Comparison of ENCODE assay signal across 7 mouse cellular contexts in the genomic region with DNA sequence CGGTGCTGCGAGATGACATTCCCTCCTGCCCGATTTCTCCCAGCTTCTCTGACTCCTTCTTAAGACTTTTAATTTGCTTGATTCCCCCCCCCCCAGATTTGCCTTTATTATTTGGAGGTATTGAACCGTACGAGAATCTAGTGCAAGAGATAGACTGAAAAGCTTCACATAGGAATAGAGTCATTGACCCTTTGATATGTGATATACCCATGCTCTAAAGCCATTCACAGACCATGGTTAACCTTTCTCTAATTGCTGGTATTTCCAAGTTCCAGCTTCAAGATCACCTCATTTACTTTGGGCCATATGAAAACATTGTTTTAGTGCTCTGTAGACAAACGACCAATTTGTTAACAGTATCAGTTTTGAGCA. TPM values are rescaled to one million over a fixed set of nuclear protein-coding genes. Genes with fewer than 3 reads are reported as not detected.
DNase-seq lines count a peak whose midpoint lies in the region; ATAC-seq and TF ChIP-seq lines count a peak whose summit lies in the region.

No protein-coding gene starts in this region.

- no peak for TF ChIP-seq CTCF in stomach, postnatal 0 days (IDR thresholded peaks at IDR 0.05; ENCODE audit: low read depth)

- H3K9ac ChIP-seq in neural tube, embryonic 11.5 days (ENCODE audit: low read length): peak overlapping the region; percentile 74
- H3K9ac ChIP-seq in forebrain, embryonic 15.5 days (replicated peaks): peak overlapping the region; percentile 82
- H3K9ac ChIP-seq in liver, embryonic 12.5 days: peak overlapping the region; percentile 77
- H3K9ac ChIP-seq in stomach, postnatal 0 days (ENCODE audit: low read length): peak overlapping the region; percentile 71

- 8% methylated on average over 6 of the region's 6 CpGs for WGBS in neural tube, embryonic 11.5 days
- 6% methylated on average over 6 of the region's 6 CpGs for WGBS in forebrain, embryonic 15.5 days
- 5% methylated on average over 6 of the region's 6 CpGs for WGBS in liver, embryonic 12.5 days (ENCODE audit: insufficient replicate concordance)
- WGBS in stomach, postnatal 0 days: 4% methylated on average over 6 of the region's 6 CpGs

- no peaks in the 10 kb centered on the region for H3K9me3 ChIP-seq in neural tube, embryonic 11.5 days (ENCODE audit: control insufficient read depth, low read length)
- H3K9me3 ChIP-seq in forebrain, embryonic 15.5 days: no peaks in the 10 kb centered on the region
- H3K9me3 ChIP-seq in liver, embryonic 12.5 days (replicated peaks): no peaks in the 10 kb centered on the region
- no peaks in the 10 kb centered on the region for H3K9me3 ChIP-seq in stomach, postnatal 0 days (ENCODE audit: control insufficient read depth, low read length)

- peak overlapping the region; percentile 61 for H3K4me2 ChIP-seq in neural tube, embryonic 11.5 days (ENCODE audit: low read depth)
- peak overlapping the region; percentile 68 for H3K4me2 ChIP-seq in forebrain, embryonic 15.5 days (replicated peaks)
- H3K4me2 ChIP-seq in liver, embryonic 12.5 days: peak overlapping the region; percentile 82
- H3K4me2 ChIP-seq in stomach, postnatal 0 days (replicated peaks; ENCODE audit: low read depth): peak overlapping the region; percentile 71

- no peak for DNase-seq in neural tube, embryonic 11.5 days (ENCODE audit: low spot score)
- no peak for DNase-seq in neural tube, embryonic 10.5 days (ENCODE audit: extremely low spot score, low spot score)
- DNase-seq in stomach, postnatal 0 days (ENCODE audit: low spot score): no peak
- no peak for DNase-seq in left cerebral cortex, adult 8-10 months (ENCODE audit: low spot score in 2 of 2)
- DNase-seq in natural killer cell, adult 2 months (ENCODE audit: low spot score in 2 of 2): no peak

- H3K36me3 ChIP-seq in neural tube, embryonic 11.5 days (ENCODE audit: control insufficient read depth, insufficient read depth, low read length): no peaks in the 10 kb centered on the region
- no peaks in the 10 kb centered on the region for H3K36me3 ChIP-seq in forebrain, embryonic 15.5 days
- H3K36me3 ChIP-seq in liver, embryonic 12.5 days: no peaks in the 10 kb centered on the region; the same call in 1 of the 2 replicates
- H3K36me3 ChIP-seq in stomach, postnatal 0 days (ENCODE audit: control insufficient read depth, insufficient read depth, low read length): 0 out of 2 replicates have a peak, but pooled peaks cover 2% of the 10 kb centered on the region

- ATAC-seq in neural tube, embryonic 11.5 days (ENCODE audit: insufficient read depth, low FRiP score, low TSS enrichment): peak; percentile 45
- ATAC-seq in forebrain, embryonic 15.5 days (replicated peaks): peak; percentile 41
- no peak; the same call in 1 of the 2 replicates for ATAC-seq in liver, embryonic 12.5 days
- ATAC-seq in stomach, postnatal 0 days (ENCODE audit: low FRiP score, low TSS enrichment): no peak

- no peak overlapping the region for H3K27ac ChIP-seq in neural tube, embryonic 11.5 days (ENCODE audit: low read depth, low read length)
- peak overlapping the region; percentile 89 for H3K27ac ChIP-seq in forebrain, embryonic 15.5 days (replicated peaks)
- H3K27ac ChIP-seq in liver, embryonic 12.5 days: peak overlapping the region; percentile 76
- peak overlapping the region; percentile 86 for H3K27ac ChIP-seq in stomach, postnatal 0 days (replicated peaks)

- H3K4me1 ChIP-seq in neural tube, embryonic 11.5 days (ENCODE audit: control insufficient read depth, insufficient read depth, low read length): peaks cover 3% of the 10 kb centered on the region; the same call in 1 of the 2 replicates
- H3K4me1 ChIP-seq in forebrain, embryonic 15.5 days: peaks cover 9% of the 10 kb centered on the region
- H3K4me1 ChIP-seq in liver, embryonic 12.5 days: peaks cover 17% of the 10 kb centered on the region
- 0 out of 2 replicates have a peak, but pooled peaks cover 2% of the 10 kb centered on the region for H3K4me1 ChIP-seq in stomach, postnatal 0 days (replicated peaks; ENCODE audit: control insufficient read depth, insufficient read depth)

- peak overlapping the region; percentile 71 for H3K4me3 ChIP-seq in neural tube, embryonic 11.5 days (ENCODE audit: low read depth, low read length)
- peak overlapping the region; percentile 85 for H3K4me3 ChIP-seq in forebrain, embryonic 15.5 days
- peak overlapping the region; percentile 72 for H3K4me3 ChIP-seq in liver, embryonic 12.5 days
- peak overlapping the region; percentile 68 for H3K4me3 ChIP-seq in stomach, postnatal 0 days (ENCODE audit: low read depth, low read length)

- no peaks in the 10 kb centered on the region for H3K27me3 ChIP-seq in neural tube, embryonic 11.5 days (ENCODE audit: control insufficient read depth, insufficient read depth, low read length)
- H3K27me3 ChIP-seq in forebrain, embryonic 15.5 days: no peaks in the 10 kb centered on the region
- no peaks in the 10 kb centered on the region for H3K27me3 ChIP-seq in liver, embryonic 12.5 days (replicated peaks)
- H3K27me3 ChIP-seq in stomach, postnatal 0 days (ENCODE audit: control insufficient read depth, insufficient read depth, low read length): no peaks in the 10 kb centered on the region

- TF ChIP-seq EP300 in stomach, postnatal 0 days (optimal IDR thresholded peaks at IDR 0.05): no peak

RNA-seq across cellular contexts. Expression of a gene that starts 0.5 kb away (rescaled TPM):
- polyA plus RNA-seq in neural tube, embryonic 11.5 days (2014; fragmentation: Nextera tagmentation; extraction: Ambion mirVana): 13.0 and 16.2 TPM in 2 replicates
- 7.9 and 11.0 TPM in 2 replicates for polyA plus RNA-seq in forebrain, embryonic 15.5 days (2015; fragmentation: Nextera tagmentation; extraction: Ambion mirVana)
- polyA plus RNA-seq in liver, embryonic 12.5 days (2016; fragmentation: Nextera tagmentation; extraction: Ambion mirVana): 10.7 and 13.7 TPM in 2 replicates
- polyA plus RNA-seq in stomach, postnatal 0 days (2015; fragmentation: Nextera tagmentation; extraction: Ambion mirVana): 12.3 and 12.9 TPM in 2 replicates
- 10 to 100 TPM in 2 of 4 experiments, 1 to 10 TPM in 2; 8.9 to 14.0 (median 11.3) TPM for total RNA-seq in left cerebral cortex, adult 8-10 months (2022)

RNA-seq across cellular contexts. Expression of a gene that starts 18.5 kb away (rescaled TPM):
- polyA plus RNA-seq in neural tube, embryonic 11.5 days (2014; fragmentation: Nextera tagmentation; extraction: Ambion mirVana): 0.09 and 0.15 TPM in 2 replicates
- polyA plus RNA-seq in forebrain, embryonic 15.5 days (2015; fragmentation: Nextera tagmentation; extraction: Ambion mirVana): 0.11 TPM in 1 of 2 replicates, not detected in the other
- 0.04 TPM in 1 of 2 replicates, not detected in the other for polyA plus RNA-seq in liver, embryonic 12.5 days (2016; fragmentation: Nextera tagmentation; extraction: Ambion mirVana)
- polyA plus RNA-seq in stomach, postnatal 0 days (2015; fragmentation: Nextera tagmentation; extraction: Ambion mirVana): 0.04 TPM in 1 of 2 replicates, not detected in the other
- total RNA-seq in left cerebral cortex, adult 8-10 months (2022): not detected

RNA-seq across cellular contexts. Expression of a gene that starts 29.9 kb away (rescaled TPM):
- 61.6 and 66.9 TPM in 2 replicates for polyA plus RNA-seq in neural tube, embryonic 11.5 days (2014; fragmentation: Nextera tagmentation; extraction: Ambion mirVana)
- 0.15 and 0.32 TPM in 2 replicates for polyA plus RNA-seq in forebrain, embryonic 15.5 days (2015; fragmentation: Nextera tagmentation; extraction: Ambion mirVana)
- polyA plus RNA-seq in liver, embryonic 12.5 days (2016; fragmentation: Nextera tagmentation; extraction: Ambion mirVana): 0.12 and 0.19 TPM in 2 replicates
- 16.8 and 22.2 TPM in 2 replicates for polyA plus RNA-seq in stomach, postnatal 0 days (2015; fragmentation: Nextera tagmentation; extraction: Ambion mirVana)
- total RNA-seq in left cerebral cortex, adult 8-10 months (2022): under 1 TPM in 1 of 4 experiments, not detected in 3; 0.27 TPM

RNA-seq across cellular contexts. Expression of a gene that starts 55.7 kb away (rescaled TPM):
- 1.7 and 2.0 TPM in 2 replicates for polyA plus RNA-seq in neural tube, embryonic 11.5 days (2014; fragmentation: Nextera tagmentation; extraction: Ambion mirVana)
- polyA plus RNA-seq in forebrain, embryonic 15.5 days (2015; fragmentation: Nextera tagmentation; extraction: Ambion mirVana): 1.8 and 2.1 TPM in 2 replicates
- polyA plus RNA-seq in liver, embryonic 12.5 days (2016; fragmentation: Nextera tagmentation; extraction: Ambion mirVana): 0.16 and 0.21 TPM in 2 replicates
- polyA plus RNA-seq in stomach, postnatal 0 days (2015; fragmentation: Nextera tagmentation; extraction: Ambion mirVana): 0.02 and 0.04 TPM in 2 replicates
- total RNA-seq in left cerebral cortex, adult 8-10 months (2022): 1 to 10 TPM; 1.8 to 3.2 (median 2.4) TPM

Comparison
In these comparisons a context has a peak if more than half of its experiments do, and no peak if none do; other contexts are left out.
1. ATAC-seq: peak in neural tube, embryonic 11.5 days (single experiment) and forebrain, embryonic 15.5 days (single experiment); none in liver, embryonic 12.5 days (single experiment) and stomach, postnatal 0 days (single experiment).
2. RNA of a gene that starts 29.9 kb away (polyA plus RNA-seq): 61.6 to 66.9 TPM in neural tube, embryonic 11.5 days and 16.8 to 22.2 TPM in stomach, postnatal 0 days; 0.15 to 0.32 TPM in forebrain, embryonic 15.5 days and 0.12 to 0.19 TPM in liver, embryonic 12.5 days; every median in the first group is over 10 times any median in the second.
3. Peak in every context shown above with its lines, with median percentiles within 50 percentile points of each other: H3K4me2 ChIP-seq, H3K4me3 ChIP-seq and H3K9ac ChIP-seq.